Mouse (Mus musculus) thymus, adult 2 months (tissue): ENCODE results near the gene Rtf2. TPM values are rescaled to one million over a fixed set of nuclear protein-coding genes. Genes with fewer than 3 reads are reported as not detected.

Experiments used
- DNase-seq: peaks from one replicate; pipeline ENCODE4 v3.0.0; 2021
- H3K27ac ChIP-seq: fragments of 200-500 bp; 2 replicates; pipeline ENCODE4 v1.5.1; 2012; ENCODE audit warnings: low read length, control low read depth; ENCODE audit not compliant: control insufficient read depth, insufficient read depth
- H3K27me3 ChIP-seq: fragments of 200-500 bp; 2 replicates; pipeline ENCODE4 v1.6.1; 2012; ENCODE audit warnings: mild to moderate bottlenecking, low read length, moderate library complexity, mixed read lengths; ENCODE audit not compliant: control insufficient read depth, insufficient read depth
- H3K36me3 ChIP-seq: fragments of 200-500 bp; 2 replicates; pipeline ENCODE4 v1.6.1; 2012; ENCODE audit warnings: mild to moderate bottlenecking, low read length, moderate library complexity; ENCODE audit not compliant: control insufficient read depth, insufficient read depth
- H3K4me1 ChIP-seq: fragments of 200-500 bp; replicated peaks from 2 replicates; pipeline ENCODE4 v1.6.1; 2012; ENCODE audit warnings: low read length; ENCODE audit not compliant: control insufficient read depth, insufficient read depth
- H3K4me3 ChIP-seq: fragments of 200-500 bp; 2 replicates; pipeline ENCODE4 v1.5.1; 2012; ENCODE audit warnings: mild to moderate bottlenecking, low read length, control low read depth, moderate library complexity; ENCODE audit not compliant: control insufficient read depth, insufficient read depth
- CTCF ChIP-seq: fragments of 200-500 bp; IDR thresholded peaks from 2 replicates; pipeline ENCODE4 v1.5.1; 2012; ENCODE audit warnings: mild to moderate bottlenecking, control low read depth, low read length, moderate library complexity, borderline replicate concordance; ENCODE audit not compliant: control insufficient read depth, poor library complexity, insufficient read depth; ENCODE audit errors: extremely low read depth
- POLR2A ChIP-seq: fragments of 200-500 bp; IDR thresholded peaks from 2 replicates; pipeline ENCODE4 v1.6.1; 2012; ENCODE audit warnings: mild to moderate bottlenecking, low read length, control low read depth, moderate library complexity; ENCODE audit not compliant: control insufficient read depth, poor library complexity, insufficient read depth; ENCODE audit errors: extremely low read depth
- WGBS: fragments of 180-500 bp; shearing (Covaris S2); methylation state at CpG from one replicate; pipeline ENCODE4 v1.1.7; 2018; 5-methylcytosine and 5-hydroxymethylcytosine counted together
- polyA plus RNA-seq: library from polyadenylated mRNA; depleted of rRNA; stranded (reverse); fragments of >200 nt; gene quantifications from 2 replicates; pipeline ENCODE4 v1.2.3, GENCODE M21; 2012

Rtf2 gene
- polyA plus RNA-seq, 1 experiment: 86.7 TPM

DNA sequence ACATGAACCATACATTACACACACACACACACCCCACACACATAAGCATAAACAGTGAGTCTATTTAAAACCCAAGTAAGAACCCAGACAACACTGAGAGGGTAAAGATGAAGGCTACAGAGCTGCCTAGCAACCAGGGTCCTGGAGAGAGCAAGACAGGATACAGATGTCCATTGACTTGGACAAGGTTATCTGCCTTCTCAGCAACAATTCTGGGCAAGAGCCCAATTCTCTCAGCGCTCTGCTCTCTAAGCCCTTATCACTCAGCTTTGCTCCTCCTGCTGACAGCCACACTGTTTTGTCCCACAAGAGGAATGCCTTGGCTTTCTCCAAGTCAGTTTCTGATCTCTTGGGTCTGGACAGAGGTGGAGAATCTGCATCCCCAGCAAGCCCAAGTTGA is 9.7 kb upstream of the Rtf2 start:
- no peaks in the 10 kb centered on the region for H3K27me3 ChIP-seq
- H3K27ac ChIP-seq: no peak overlapping the region
- H3K4me3 ChIP-seq: no peak overlapping the region
- peaks cover 61% of the 10 kb centered on the region for H3K4me1 ChIP-seq
- TF ChIP-seq CTCF (no peak), POLR2A (no peak)
- DNase-seq: no peak
- WGBS: 91% methylated on average over 1 of the region's 1 CpGs
- H3K36me3 ChIP-seq: no peaks in the 10 kb centered on the region

- peak; percentile 80 for DNase-seq
- Histone ChIP-seq H3K27me3 (no peaks in the 10 kb centered on the region), H3K4me3 (no peak overlapping the region), H3K36me3 (no peaks in the 10 kb centered on the region), H3K4me1 (peaks cover 71% of the 10 kb centered on the region), H3K27ac (peak overlapping the region; percentile 98)
- WGBS: 4% methylated on average over 5 of the region's 5 CpGs
- TF ChIP-seq POLR2A: 0 out of 2 replicates have a peak, but pooled peaks have one; percentile 19
- no peak for TF ChIP-seq CTCF
Observed at GRCm38 (mm10) chr2:172433746-172434145, 6.6 kb upstream of the Rtf2 start.

- Histone ChIP-seq H3K36me3 (no peaks in the 10 kb centered on the region), H3K4me1 (peaks cover 56% of the 10 kb centered on the region), H3K4me3 (no peak overlapping the region), H3K27ac (peak overlapping the region; percentile 84), H3K27me3 (no peaks in the 10 kb centered on the region)
- no peak for DNase-seq
- TF ChIP-seq POLR2A: no peak
- TF ChIP-seq CTCF: no peak
- 13% methylated on average over 16 of the region's 16 CpGs for WGBS
Observed at GRCm38 (mm10) chr2:172437371-172437952, 2.9 kb upstream of the Rtf2 start.

- 0% methylated on average over 21 of the region's 21 CpGs for WGBS
- no peaks in the 10 kb centered on the region for H3K27me3 ChIP-seq
- DNase-seq: no peak
Observed at GRCm38 (mm10) chr2:172440640-172441005, 267 bp downstream of the Rtf2 start.

DNA sequence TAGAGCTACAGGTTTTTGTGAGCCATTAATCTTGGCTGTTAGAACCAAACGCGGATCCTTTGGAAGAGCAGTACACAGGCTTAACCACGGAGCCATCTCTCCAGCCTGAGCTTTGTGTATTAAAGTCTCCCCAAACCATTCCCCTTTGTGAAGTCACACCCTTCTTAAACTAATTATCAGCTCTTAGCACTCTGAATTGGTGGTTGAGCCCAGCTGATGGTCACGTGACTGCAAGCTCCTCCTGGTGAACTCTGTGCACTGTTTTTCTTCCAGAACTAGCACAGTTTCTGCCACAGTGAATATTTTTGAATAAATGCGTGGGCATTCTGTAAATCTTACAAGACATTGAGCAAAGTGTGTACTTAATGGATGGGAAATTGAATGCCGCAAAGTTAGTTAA is 820 bp downstream of the Rtf2 start:
- H3K27ac ChIP-seq: peak overlapping the region; percentile 58; the same call in 1 of the 2 replicates
- peaks cover 32% of the 10 kb centered on the region for H3K4me1 ChIP-seq
- WGBS: 28% methylated on average over 6 of the region's 6 CpGs

More at GRCm38 (mm10) chr2:172440640-172441005, 267 bp downstream of the Rtf2 start:
- peaks cover 36% of the 10 kb centered on the region for H3K4me1 ChIP-seq
- TF ChIP-seq POLR2A: no peak
- no peak for TF ChIP-seq CTCF
- H3K36me3 ChIP-seq: peaks cover 6% of the 10 kb centered on the region
- H3K27ac ChIP-seq: peak overlapping the region; percentile 58
- H3K4me3 ChIP-seq: peak overlapping the region; percentile 87

GRCm38 (mm10) chr2:172445617-172446016 is 5.3 kb downstream of the Rtf2 start:
- DNase-seq: no peak
- 96% methylated on average over 4 of the region's 4 CpGs for WGBS
- Histone ChIP-seq H3K4me1 (peaks cover 17% of the 10 kb centered on the region), H3K27me3 (no peaks in the 10 kb centered on the region), H3K36me3 (peaks cover 41% of the 10 kb centered on the region), H3K4me3 (no peak overlapping the region), H3K27ac (no peak overlapping the region)
- TF ChIP-seq POLR2A: no peak
- no peak for TF ChIP-seq CTCF

More for the DNA sequence above, 820 bp downstream of the Rtf2 start:
- TF ChIP-seq POLR2A (no peak), CTCF (no peak)
- H3K4me3 ChIP-seq: peak overlapping the region; percentile 87
- H3K36me3 ChIP-seq: peaks cover 11% of the 10 kb centered on the region
- no peaks in the 10 kb centered on the region for H3K27me3 ChIP-seq
- DNase-seq: no peak

- 92% methylated on average over 6 of the region's 6 CpGs for WGBS
- peaks cover 19% of the 10 kb centered on the region for H3K4me1 ChIP-seq
- H3K36me3 ChIP-seq: peaks cover 51% of the 10 kb centered on the region
- no peak overlapping the region for H3K4me3 ChIP-seq
- H3K27ac ChIP-seq: no peak overlapping the region
- peak; percentile 52 for DNase-seq
- 0 out of 2 replicates have a peak, but pooled peaks have one; percentile 26 for TF ChIP-seq CTCF
- no peak for TF ChIP-seq POLR2A
- no peaks in the 10 kb centered on the region for H3K27me3 ChIP-seq
Observed at GRCm38 (mm10) chr2:172447317-172447716, 7.0 kb downstream of the Rtf2 start.
